23 mouse cellular contexts compared by ENCODE assay signal in the genomic region with DNA sequence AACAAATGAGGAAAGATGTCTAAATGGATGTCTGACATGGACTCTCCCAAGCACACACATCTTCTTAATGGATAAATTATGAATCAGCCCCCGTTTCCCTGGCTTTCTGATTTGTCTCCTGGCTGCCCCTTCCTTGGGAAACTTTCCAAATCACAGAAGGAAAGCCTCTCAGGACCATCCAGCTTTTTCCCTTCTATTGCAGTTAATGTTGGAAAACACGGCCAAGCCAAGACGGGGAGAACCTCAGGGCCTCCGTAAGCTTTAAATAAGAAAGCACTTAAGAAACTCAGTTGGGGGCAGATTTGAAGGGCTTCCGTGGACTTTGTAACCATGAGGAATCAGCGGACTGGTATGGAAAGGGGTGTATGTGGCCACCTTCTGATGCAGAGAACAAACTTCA. TPM values are rescaled to one million over a fixed set of nuclear protein-coding genes. Genes with fewer than 3 reads are reported as not detected.
A peak's percentile ranks its signal among the peaks of the same experiment; 100 is the strongest.
DNase-seq lines count a peak whose midpoint lies in the region; ATAC-seq and TF ChIP-seq lines count a peak whose summit lies in the region.
"Had no signal": no experiment of that assay in that cellular context is flagged by ENCODE, and none has a peak within 500 bp of the region (broad histone marks: within the 10 kb centered on the region; RNA-seq: fewer than 3 reads in every experiment).

No protein-coding gene starts in this region.

- H3K27ac ChIP-seq in embryonic facial prominence, embryonic 13.5 days = no peak overlapping the region
- H3K27ac ChIP-seq in embryonic facial prominence, embryonic 10.5 days (replicated peaks) = no peak overlapping the region
- H3K27ac ChIP-seq in left cerebral cortex, adult 2 months = peak overlapping the region; percentile 98
- H3K27ac ChIP-seq in stomach, embryonic 15.5 days = peak overlapping the region; percentile 45
- no peak overlapping the region; the same call in 1 of the 2 replicates for H3K27ac ChIP-seq in stomach, postnatal 0 days (replicated peaks)
- H3K27ac ChIP-seq in liver, postnatal 0 days (ENCODE audit: low read depth) = no peak overlapping the region
- H3K27ac ChIP-seq: gastrocnemius, adult 2 months; heart, adult 2 months; heart, embryonic 15.5 days; liver, embryonic 12.5 days; midbrain, embryonic 13.5 days had no signal

- intact Hi-C loops in left cerebral cortex, adult 2 months (cut with DNase I) = loop anchor here (1.0 to 5.0 kb wide), 3 partner anchors 14 to 123 kb away; no protein-coding TSS in a partner anchor

- H3K9ac ChIP-seq in embryonic facial prominence, embryonic 13.5 days = no peak overlapping the region
- H3K9ac ChIP-seq in stomach, embryonic 15.5 days = no peak overlapping the region
- H3K9ac ChIP-seq in stomach, postnatal 0 days (ENCODE audit: low read length) = no peak overlapping the region
- H3K9ac ChIP-seq in liver, postnatal 0 days (replicated peaks) = no peak overlapping the region
- H3K9ac ChIP-seq: heart, embryonic 15.5 days; liver, embryonic 12.5 days had no signal

- peaks cover 52% of the 10 kb centered on the region for H3K4me1 ChIP-seq in embryonic facial prominence, embryonic 13.5 days
- H3K4me1 ChIP-seq in embryonic facial prominence, embryonic 10.5 days = peaks cover 70% of the 10 kb centered on the region
- peaks cover 33% of the 10 kb centered on the region for H3K4me1 ChIP-seq in stomach, embryonic 15.5 days
- H3K4me1 ChIP-seq in stomach, postnatal 0 days (replicated peaks; ENCODE audit: control insufficient read depth, insufficient read depth) = peaks cover 9% of the 10 kb centered on the region; the same call in 1 of the 2 replicates
- H3K4me1 ChIP-seq in liver, postnatal 0 days (ENCODE audit: insufficient read depth) = peaks cover 5% of the 10 kb centered on the region

- no peak for DNase-seq in embryonic facial prominence, embryonic 10.5 days (ENCODE audit: low spot score)
- no peak for DNase-seq in left cerebral cortex, adult 2 months (ENCODE audit: extremely low spot score in 1 of 2, low spot score in 2 of 2)
- DNase-seq in left cerebral cortex, adult 11 months (ENCODE audit: low spot score) = no peak
- no peak for DNase-seq in stomach, postnatal 0 days (ENCODE audit: low spot score)
- no peak for DNase-seq in layer of hippocampus, adult 18-20 months (ENCODE audit: low spot score in 2 of 2)
- no peak for DNase-seq in liver, postnatal 0 days
- DNase-seq: cerebellum, adult 8-10 months; gastrocnemius, adult 2 months; heart, adult 2 months; kidney, adult 9 months; kidney, postnatal 4 days; layer of hippocampus, postnatal 36 days; left cerebral cortex, postnatal 4 days had no signal

- peak overlapping the region; percentile 83; the same call in 1 of the 2 replicates for H3K4me2 ChIP-seq in embryonic facial prominence, embryonic 13.5 days
- H3K4me2 ChIP-seq in stomach, embryonic 15.5 days = peak overlapping the region; percentile 90; the same call in 1 of the 2 replicates
- H3K4me2 ChIP-seq in stomach, postnatal 0 days (replicated peaks; ENCODE audit: low read depth) = no peak overlapping the region
- H3K4me2 ChIP-seq in liver, postnatal 0 days (ENCODE audit: low read depth, low read length) = no peak overlapping the region
- H3K4me2 ChIP-seq: heart, embryonic 15.5 days; liver, embryonic 12.5 days had no signal

- TF ChIP-seq EP300 in stomach, postnatal 0 days (optimal IDR thresholded peaks at IDR 0.05) = no peak
- TF ChIP-seq EP300 in liver, postnatal 0 days (IDR thresholded peaks at IDR 0.05; ENCODE audit: low read depth) = no peak

- no peak for ATAC-seq in embryonic facial prominence, embryonic 13.5 days (ENCODE audit: insufficient number of reproducible peaks, insufficient read depth, low FRiP score, low TSS enrichment, low read depth)
- no peak for ATAC-seq in stomach, embryonic 15.5 days (ENCODE audit: insufficient read depth, low FRiP score, low read depth)
- no peak for ATAC-seq in stomach, postnatal 0 days (ENCODE audit: low FRiP score, low TSS enrichment)
- no peak for ATAC-seq in liver, postnatal 0 days
- ATAC-seq: forebrain, embryonic 16.5 days; liver, embryonic 12.5 days; midbrain, embryonic 13.5 days had no signal

- 65% methylated on average over 6 of the region's 6 CpGs for WGBS in embryonic facial prominence, embryonic 13.5 days
- WGBS in embryonic facial prominence, embryonic 10.5 days = 76% methylated on average over 6 of the region's 6 CpGs
- 47% methylated on average over 6 of the region's 6 CpGs for WGBS in stomach, embryonic 15.5 days
- 46% methylated on average over 6 of the region's 6 CpGs for WGBS in stomach, postnatal 0 days
- 75% methylated on average over 6 of the region's 6 CpGs for WGBS in liver, postnatal 0 days (ENCODE audit: insufficient replicate concordance)

- no peak overlapping the region for H3K4me3 ChIP-seq in embryonic facial prominence, embryonic 13.5 days
- H3K4me3 ChIP-seq in embryonic facial prominence, embryonic 10.5 days = no peak overlapping the region
- H3K4me3 ChIP-seq in left cerebral cortex, adult 2 months = peak overlapping the region; percentile 66
- no peak overlapping the region for H3K4me3 ChIP-seq in stomach, embryonic 15.5 days (replicated peaks)
- H3K4me3 ChIP-seq in stomach, postnatal 0 days (ENCODE audit: low read depth, low read length) = no peak overlapping the region
- H3K4me3 ChIP-seq in liver, postnatal 0 days (ENCODE audit: low read depth, low read length) = no peak overlapping the region
- H3K4me3 ChIP-seq: erythroblast, embryonic 14.5 days; gastrocnemius, adult 2 months; heart, adult 2 months; heart, embryonic 15.5 days; liver, embryonic 12.5 days; midbrain, embryonic 13.5 days had no signal

- no peaks in the 10 kb centered on the region for H3K9me3 ChIP-seq in embryonic facial prominence, embryonic 13.5 days
- H3K9me3 ChIP-seq in embryonic facial prominence, embryonic 10.5 days = no peaks in the 10 kb centered on the region
- H3K9me3 ChIP-seq in stomach, embryonic 15.5 days = no peaks in the 10 kb centered on the region
- H3K9me3 ChIP-seq in stomach, postnatal 0 days (ENCODE audit: control insufficient read depth, low read length) = no peaks in the 10 kb centered on the region
- no peaks in the 10 kb centered on the region for H3K9me3 ChIP-seq in liver, postnatal 0 days (ENCODE audit: low read length)
- H3K9me3 ChIP-seq: heart, embryonic 15.5 days; liver, embryonic 12.5 days; midbrain, embryonic 13.5 days had no signal

- peaks cover 33% of the 10 kb centered on the region for H3K27me3 ChIP-seq in embryonic facial prominence, embryonic 13.5 days
- H3K27me3 ChIP-seq in embryonic facial prominence, embryonic 10.5 days (replicated peaks; ENCODE audit: low read depth, poor library complexity, severe bottlenecking) = peaks cover 75% of the 10 kb centered on the region
- no peaks in the 10 kb centered on the region for H3K27me3 ChIP-seq in stomach, embryonic 15.5 days (replicated peaks)
- H3K27me3 ChIP-seq in stomach, postnatal 0 days (ENCODE audit: control insufficient read depth, insufficient read depth, low read length) = no peaks in the 10 kb centered on the region
- H3K27me3 ChIP-seq in liver, postnatal 0 days (ENCODE audit: insufficient read depth, low read length) = peaks cover 47% of the 10 kb centered on the region

- no peak for TF ChIP-seq CTCF in left cerebral cortex, adult 2 months (IDR thresholded peaks at IDR 0.05)
- TF ChIP-seq CTCF in stomach, postnatal 0 days (IDR thresholded peaks at IDR 0.05; ENCODE audit: low read depth) = no peak
- TF ChIP-seq CTCF in liver, postnatal 0 days (IDR thresholded peaks at IDR 0.05; ENCODE audit: low read depth) = no peak

- no peaks in the 10 kb centered on the region for H3K36me3 ChIP-seq in embryonic facial prominence, embryonic 13.5 days
- H3K36me3 ChIP-seq in embryonic facial prominence, embryonic 10.5 days (replicated peaks) = no peaks in the 10 kb centered on the region
- H3K36me3 ChIP-seq in stomach, embryonic 15.5 days = no peaks in the 10 kb centered on the region
- no peaks in the 10 kb centered on the region for H3K36me3 ChIP-seq in stomach, postnatal 0 days (ENCODE audit: control insufficient read depth, insufficient read depth, low read length)
- no peaks in the 10 kb centered on the region for H3K36me3 ChIP-seq in liver, postnatal 0 days (replicated peaks; ENCODE audit: insufficient read depth, low read length)
- H3K36me3 ChIP-seq: heart, embryonic 15.5 days; liver, embryonic 12.5 days; midbrain, embryonic 13.5 days had no signal

RNA-seq across cellular contexts. Expression of a gene that starts 2.9 kb away (rescaled TPM):
- polyA plus RNA-seq in embryonic facial prominence, embryonic 13.5 days (2015; fragmentation: Nextera tagmentation; extraction: Ambion mirVana) = 27.1 and 32.2 TPM in 2 replicates
- 15.7 and 17.3 TPM in 2 replicates for polyA plus RNA-seq in embryonic facial prominence, embryonic 10.5 days (2016; fragmentation: Nextera tagmentation; extraction: Ambion mirVana)
- 100 to 1,000 TPM; 271 to 278 TPM for total RNA-seq in left cerebral cortex, adult 2 months (2021)
- polyA plus RNA-seq in stomach, embryonic 15.5 days (2015; fragmentation: Nextera tagmentation; extraction: Ambion mirVana) = 32.3 and 37.8 TPM in 2 replicates
- 24.0 and 27.2 TPM in 2 replicates for polyA plus RNA-seq in stomach, postnatal 0 days (2015; fragmentation: Nextera tagmentation; extraction: Ambion mirVana)
- total RNA-seq in layer of hippocampus, adult 18-20 months (2021) = 100 to 1,000 TPM; 187 to 197 TPM
- 0.08 and 0.19 TPM in 2 replicates for polyA plus RNA-seq in liver, postnatal 0 days (2015; fragmentation: Nextera tagmentation; extraction: Ambion mirVana)
- polyA plus RNA-seq: erythroblast, embryonic 14.5 days had no signal

RNA-seq across cellular contexts. Expression of a gene that starts 24.5 kb away (rescaled TPM):
- polyA plus RNA-seq in embryonic facial prominence, embryonic 13.5 days (2015; fragmentation: Nextera tagmentation; extraction: Ambion mirVana) = 0.97 and 2.5 TPM in 2 replicates
- 0.55 and 1.3 TPM in 2 replicates for polyA plus RNA-seq in embryonic facial prominence, embryonic 10.5 days (2016; fragmentation: Nextera tagmentation; extraction: Ambion mirVana)
- under 1 TPM; 0.34 to 0.47 TPM for total RNA-seq in left cerebral cortex, adult 2 months (2021)
- 87.7 and 108 TPM in 2 replicates for polyA plus RNA-seq in stomach, embryonic 15.5 days (2015; fragmentation: Nextera tagmentation; extraction: Ambion mirVana)
- polyA plus RNA-seq in stomach, postnatal 0 days (2015; fragmentation: Nextera tagmentation; extraction: Ambion mirVana) = 217 and 236 TPM in 2 replicates
- under 1 TPM in 1 of 2 experiments, not detected in 1; 0.51 TPM for total RNA-seq in layer of hippocampus, adult 18-20 months (2021)
- polyA plus RNA-seq in liver, postnatal 0 days (2015; fragmentation: Nextera tagmentation; extraction: Ambion mirVana) = 0.16 and 0.21 TPM in 2 replicates
- total RNA-seq: adrenal gland, postnatal 4 days; gastrocnemius, adult 2 months; heart, adult 2 months; left cerebral cortex, postnatal 4 days; megakaryocyte progenitor cell, adult 5-6 weeks; MEL had no signal
- polyA plus RNA-seq: erythroblast, embryonic 14.5 days; liver, embryonic 12.5 days; midbrain, embryonic 13.5 days had no signal

RNA-seq across cellular contexts. Expression of a gene that starts 54.4 kb away (rescaled TPM):
- polyA plus RNA-seq in embryonic facial prominence, embryonic 13.5 days (2015; fragmentation: Nextera tagmentation; extraction: Ambion mirVana) = 41.5 and 41.8 TPM in 2 replicates
- polyA plus RNA-seq in embryonic facial prominence, embryonic 10.5 days (2016; fragmentation: Nextera tagmentation; extraction: Ambion mirVana) = 50.3 and 50.4 TPM in 2 replicates
- 10 to 100 TPM; 27.9 to 28.4 TPM for total RNA-seq in left cerebral cortex, adult 2 months (2021)
- polyA plus RNA-seq in stomach, embryonic 15.5 days (2015; fragmentation: Nextera tagmentation; extraction: Ambion mirVana) = 33.7 and 35.7 TPM in 2 replicates
- polyA plus RNA-seq in stomach, postnatal 0 days (2015; fragmentation: Nextera tagmentation; extraction: Ambion mirVana) = 22.4 and 23.8 TPM in 2 replicates
- total RNA-seq in layer of hippocampus, adult 18-20 months (2021) = 10 to 100 TPM; 25.1 to 26.8 TPM
- 14.9 and 16.2 TPM in 2 replicates for polyA plus RNA-seq in liver, postnatal 0 days (2015; fragmentation: Nextera tagmentation; extraction: Ambion mirVana)

RNA-seq across cellular contexts. Expression of a gene that starts 54.5 kb away (rescaled TPM):
- 90.1 and 96.4 TPM in 2 replicates for polyA plus RNA-seq in embryonic facial prominence, embryonic 13.5 days (2015; fragmentation: Nextera tagmentation; extraction: Ambion mirVana)
- polyA plus RNA-seq in embryonic facial prominence, embryonic 10.5 days (2016; fragmentation: Nextera tagmentation; extraction: Ambion mirVana) = 97.1 and 101 TPM in 2 replicates
- total RNA-seq in left cerebral cortex, adult 2 months (2021) = 10 to 100 TPM; 35.3 to 35.4 TPM
- 145 and 147 TPM in 2 replicates for polyA plus RNA-seq in stomach, embryonic 15.5 days (2015; fragmentation: Nextera tagmentation; extraction: Ambion mirVana)
- 161 and 163 TPM in 2 replicates for polyA plus RNA-seq in stomach, postnatal 0 days (2015; fragmentation: Nextera tagmentation; extraction: Ambion mirVana)
- total RNA-seq in layer of hippocampus, adult 18-20 months (2021) = 10 to 100 TPM; 34.7 to 37.7 TPM
- 92.5 and 92.7 TPM in 2 replicates for polyA plus RNA-seq in liver, postnatal 0 days (2015; fragmentation: Nextera tagmentation; extraction: Ambion mirVana)

Comparison
In these comparisons a context has a peak if more than half of its experiments do, and no peak if none do; other contexts are left out.
1. H3K27ac ChIP-seq: peak in left cerebral cortex, adult 2 months (single experiment) and stomach, embryonic 15.5 days (single experiment); none in embryonic facial prominence, embryonic 13.5 days (single experiment), embryonic facial prominence, embryonic 10.5 days (single experiment), stomach, postnatal 0 days (single experiment) and liver, postnatal 0 days (single experiment).
2. H3K4me2 ChIP-seq: peak in embryonic facial prominence, embryonic 13.5 days (single experiment) and stomach, embryonic 15.5 days (single experiment); none in stomach, postnatal 0 days (single experiment) and liver, postnatal 0 days (single experiment).
3. RNA of a gene that starts 2.9 kb away (polyA plus RNA-seq): 32.3 to 37.8 TPM in stomach, embryonic 15.5 days, 27.1 to 32.2 TPM in embryonic facial prominence, embryonic 13.5 days, 24.0 to 27.2 TPM in stomach, postnatal 0 days and 15.7 to 17.3 TPM in embryonic facial prominence, embryonic 10.5 days; 0.08 to 0.19 TPM in liver, postnatal 0 days; every median in the first group is over 10 times any median in the second.
4. RNA of a gene that starts 24.5 kb away (polyA plus RNA-seq): 217 to 236 TPM in stomach, postnatal 0 days and 87.7 to 108 TPM in stomach, embryonic 15.5 days; 0.55 to 1.3 TPM in embryonic facial prominence, embryonic 10.5 days, 0.97 to 2.5 TPM in embryonic facial prominence, embryonic 13.5 days and 0.16 to 0.21 TPM in liver, postnatal 0 days; every median in the first group is over 10 times any median in the second.